ENCODE assay signal across 9 mouse cellular contexts in genomic region chr11:117991502-117992470, GRCm38 (mm10). TPM values are rescaled to one million over a fixed set of nuclear protein-coding genes. Genes with fewer than 3 reads are reported as not detected.
DNase-seq lines count a peak whose midpoint lies in the region; ATAC-seq and TF ChIP-seq lines count a peak whose summit lies in the region.
"Had no signal": no experiment of that assay in that cellular context is flagged by ENCODE, and none has a peak within 500 bp of the region (broad histone marks: within the 10 kb centered on the region; RNA-seq: fewer than 3 reads in every experiment).

No protein-coding gene starts in this region.

- no peak overlapping the region for H3K9ac ChIP-seq in kidney, embryonic 14.5 days (ENCODE audit: low read depth, low read length)
- H3K9ac ChIP-seq: heart, embryonic 15.5 days had no signal

- no peak overlapping the region for H3K4me2 ChIP-seq in kidney, embryonic 14.5 days (replicated peaks; ENCODE audit: low read depth, low read length)
- H3K4me2 ChIP-seq: heart, embryonic 15.5 days had no signal

- H3K9me3 ChIP-seq in kidney, embryonic 14.5 days (ENCODE audit: control insufficient read depth, low read length), result no peaks in the 10 kb centered on the region
- no peaks in the 10 kb centered on the region for H3K9me3 ChIP-seq in G1E (replicated peaks)
- H3K9me3 ChIP-seq: heart, embryonic 15.5 days had no signal

- H3K4me3 ChIP-seq in kidney, embryonic 14.5 days (ENCODE audit: low read length), result no peak overlapping the region
- H3K4me3 ChIP-seq in G1E (ENCODE audit: low read depth, low read length), result no peak overlapping the region; the same call in 1 of the 2 replicates
- H3K4me3 ChIP-seq: heart, embryonic 15.5 days had no signal

- H3K27ac ChIP-seq in kidney, embryonic 14.5 days (ENCODE audit: low read depth, low read length), result no peak overlapping the region
- H3K27ac ChIP-seq: heart, embryonic 15.5 days had no signal

- H3K4me1 ChIP-seq in kidney, embryonic 14.5 days (ENCODE audit: control insufficient read depth, insufficient read depth, low read length), result peaks cover 50% of the 10 kb centered on the region
- H3K4me1 ChIP-seq in G1E (ENCODE audit: insufficient read depth, low read depth, low read length), result peaks cover 83% of the 10 kb centered on the region

- no peaks in the 10 kb centered on the region for H3K27me3 ChIP-seq in kidney, embryonic 14.5 days (ENCODE audit: control insufficient read depth, insufficient read depth, low read length)
- H3K27me3 ChIP-seq in G1E (ENCODE audit: insufficient read depth, low read length), result no peaks in the 10 kb centered on the region
- H3K27me3 ChIP-seq: heart, embryonic 15.5 days had no signal

- no peak for ATAC-seq in kidney, embryonic 14.5 days (ENCODE audit: low FRiP score, low TSS enrichment)
- peak; percentile 29 for ATAC-seq in G1E (ENCODE audit: extremely low read depth, insufficient number of reproducible peaks, low FRiP score, poor library complexity, severe bottlenecking)
- ATAC-seq in monocyte, adult 5-6 weeks (replicated peaks; ENCODE audit: insufficient number of reproducible peaks, low FRiP score, low TSS enrichment, poor library complexity, severe bottlenecking), result peak; percentile 93
- ATAC-seq in cerebellum, adult (ENCODE audit: insufficient number of reproducible peaks, low FRiP score, low TSS enrichment), result no peak

- H3K36me3 ChIP-seq in kidney, embryonic 14.5 days (ENCODE audit: control insufficient read depth, insufficient read depth, low read length), result no peaks in the 10 kb centered on the region
- H3K36me3 ChIP-seq in G1E (replicated peaks), result peaks cover 61% of the 10 kb centered on the region
- H3K36me3 ChIP-seq: heart, embryonic 15.5 days had no signal

- TF ChIP-seq CTCF in G1E (IDR thresholded peaks at IDR 0.05; ENCODE audit: low read depth, low read length), result no peak

- WGBS in kidney, embryonic 14.5 days, result 71% methylated on average over 9 of the region's 9 CpGs

- DNase-seq in kidney, adult 9 months, result peak; percentile 42
- DNase-seq in G1E (ENCODE audit: low spot score), result no peak
- peak; percentile 46 for DNase-seq in kidney, postnatal 10 days
- DNase-seq in cerebellum, adult 8-10 months, result no peak
- no peak for DNase-seq in urinary bladder, postnatal 25 days (ENCODE audit: low spot score)

RNA-seq across cellular contexts. Expression of gene Pgs1, which starts 5.7 kb away (rescaled TPM):
- polyA plus RNA-seq in kidney, embryonic 14.5 days (2014; fragmentation: Nextera tagmentation; extraction: Ambion mirVana), result 30.0 and 37.5 TPM in 2 replicates
- total RNA-seq in G1E (2014; fragmentation: Nextera tagmentation) (9.7 and 10.0 TPM in 2 replicates), G1E (2017) (17.6 and 18.8 TPM in 2 replicates)
- 36.9 and 37.6 TPM in 2 replicates for polyA plus RNA-seq in G1E (2012)
- total RNA-seq in monocyte, adult 5-6 weeks (2017), result 20.4 to 31.7 TPM (median 30.1 TPM) in 3 replicates

RNA-seq across cellular contexts. Expression of gene Socs3, which starts 21.9 kb away (rescaled TPM):
- 6.7 and 9.6 TPM in 2 replicates for polyA plus RNA-seq in kidney, embryonic 14.5 days (2014; fragmentation: Nextera tagmentation; extraction: Ambion mirVana)
- 1.3 TPM in 1 of 2 replicates, not detected in the other for total RNA-seq in G1E (2014; fragmentation: Nextera tagmentation)
- total RNA-seq in G1E (2017), result 3.8 and 5.6 TPM in 2 replicates
- polyA plus RNA-seq in G1E (2012), result 2.5 and 2.9 TPM in 2 replicates
- 67.9 to 84.4 TPM (median 70.9 TPM) in 3 replicates for total RNA-seq in monocyte, adult 5-6 weeks (2017)

Comparison
In these comparisons a context has a peak if more than half of its experiments do, and no peak if none do; other contexts are left out.
1. DNase-seq: peak in kidney, adult 9 months (single experiment) and kidney, postnatal 10 days (single experiment); none in G1E (single experiment), cerebellum, adult 8-10 months (single experiment) and urinary bladder, postnatal 25 days (single experiment).
2. ATAC-seq: peak in G1E (single experiment) and monocyte, adult 5-6 weeks (single experiment); none in kidney, embryonic 14.5 days (single experiment) and cerebellum, adult (single experiment).
3. RNA of gene Socs3, which starts 21.9 kb away (total RNA-seq): 67.9 to 84.4 TPM in monocyte, adult 5-6 weeks; 1.3 to 5.6 TPM in G1E; every median in the first group is over 10 times any median in the second.